Mouse (Mus musculus) olfactory bulb, adult 2 months (tissue): Measurements from ENCODE around the gene Tceanc. TPM values are rescaled to one million over a fixed set of nuclear protein-coding genes. Genes with fewer than 3 reads are reported as not detected.

Experiments
- H3K27ac ChIP-seq: fragments of 200-500 bp; 2 replicates; pipeline ENCODE4 v1.5.1; 2012; ENCODE audit warnings: low read depth, low read length; ENCODE audit not compliant: insufficient read depth
- H3K4me1 ChIP-seq: fragments of 200-500 bp; 2 replicates; pipeline ENCODE4 v1.6.1; 2012; ENCODE audit warnings: low read length; ENCODE audit not compliant: control insufficient read depth, insufficient read depth
- H3K4me3 ChIP-seq: fragments of 200-500 bp; 2 replicates; pipeline ENCODE4 v1.5.1; 2012; ENCODE audit warnings: mild to moderate bottlenecking, low read depth, low read length, moderate library complexity; ENCODE audit not compliant: insufficient read depth
- CTCF ChIP-seq: fragments of 200-500 bp; IDR thresholded peaks from 2 replicates; pipeline ENCODE4 v1.5.1; 2012; ENCODE audit warnings: low read depth, mild to moderate bottlenecking, low read length, moderate library complexity; ENCODE audit not compliant: insufficient read depth
- POLR2A ChIP-seq: fragments of 200-500 bp; IDR thresholded peaks from 2 replicates; pipeline ENCODE4 v1.6.1; 2012; ENCODE audit warnings: mild to moderate bottlenecking, low read depth, low read length, moderate library complexity; ENCODE audit not compliant: insufficient read depth
- WGBS: fragments of 180-500 bp; shearing (Covaris S2); methylation state at CpG from one replicate; pipeline ENCODE4 v1.1.7; 2018; 5-methylcytosine and 5-hydroxymethylcytosine counted together
- polyA plus RNA-seq: library from polyadenylated mRNA; stranded (reverse); fragments of >200 nt; gene quantifications from 2 replicates; pipeline ENCODE4 v1.2.4, GENCODE M21; 2012; ENCODE audit warnings: low replicate concordance; ENCODE audit not compliant: missing spikeins, insufficient read depth, insufficient read length

The Tceanc gene
- polyA plus RNA-seq, 1 experiment = not detected

- TF ChIP-seq CTCF (no peak), POLR2A (no peak)
- Histone ChIP-seq H3K27ac (no peak overlapping the region), H3K4me3 (no peak overlapping the region), H3K4me1 (no peaks in the 10 kb centered on the region)
- WGBS = 96% methylated on average over 1 of the region's 1 CpGs
These were observed 62.8 kb downstream of the Tceanc start for GRCm38 (mm10) chrX:166455525-166455924.

GRCm38 (mm10) chrX:166454331-166454730, 64.0 kb downstream of the Tceanc start:
- WGBS = 77% methylated on average over 3 of the region's 3 CpGs
- TF ChIP-seq CTCF (no peak), POLR2A (no peak)
- no peak overlapping the region for H3K27ac ChIP-seq
- no peak overlapping the region for H3K4me3 ChIP-seq
- no peaks in the 10 kb centered on the region for H3K4me1 ChIP-seq

GRCm38 (mm10) chrX:166453532-166453931, 64.8 kb downstream of the Tceanc start:
- Histone ChIP-seq H3K4me1 (no peaks in the 10 kb centered on the region), H3K4me3 (no peak overlapping the region), H3K27ac (no peak overlapping the region)
- 82% methylated on average over 6 of the region's 6 CpGs for WGBS
- TF ChIP-seq POLR2A = no peak

Other genes starting within 250 kb of the Tceanc start
- not detected in 2 replicates for gene Trappc2, start 78.0 kb downstream of the Tceanc start, polyA plus RNA-seq
- gene Ofd1, start 77.9 kb downstream of the Tceanc start, polyA plus RNA-seq = not detected in 2 replicates
- gene Rab9, start 38.7 kb downstream of the Tceanc start, polyA plus RNA-seq = not detected in 2 replicates
- not detected in 2 replicates for gene Egfl6, start 67.2 kb upstream of the Tceanc start, polyA plus RNA-seq